Mouse (Mus musculus) retina, adult 2 months (tissue): ENCODE measurements around the gene Rpf1.
A peak's percentile ranks its signal among the peaks of the same experiment; 100 is the strongest.

Source experiments
- DNase-seq: peaks from one replicate; pipeline ENCODE4 v3.0.0-alpha.2; 2012; ENCODE audit warnings: low read depth, low spot score

Rpf1 gene

GRCm38 (mm10) chr3:146500003-146500809, 21.0 kb downstream of the Rpf1 start:
- no peak for DNase-seq

GRCm38 (mm10) chr3:146499431-146500002, 21.7 kb downstream of the Rpf1 start, which contains the start of the genes Spata1 and Gng5:
Gene Spata1 (minus strand): TSS chr3:146499753.
Gene Gng5 (plus strand): TSS chr3:146499807.
- DNase-seq: peak; percentile 68

- DNase-seq: no peak
These were observed 22.2 kb downstream of the Rpf1 start for GRCm38 (mm10) chr3:146498989-146499388.

GRCm38 (mm10) chr3:146494941-146495340, 26.3 kb downstream of the Rpf1 start:
- peak; percentile 69 for DNase-seq

GRCm38 (mm10) chr3:146486464-146486863, 34.8 kb downstream of the Rpf1 start:
- no peak for DNase-seq

- no peak for DNase-seq
These were observed 39.2 kb downstream of the Rpf1 start for GRCm38 (mm10) chr3:146482044-146482443.

- no peak for DNase-seq
These were observed 46.8 kb downstream of the Rpf1 start for GRCm38 (mm10) chr3:146474428-146474827.

- DNase-seq: no peak
These were observed 47.5 kb downstream of the Rpf1 start for GRCm38 (mm10) chr3:146473741-146474140.

GRCm38 (mm10) chr3:146472657-146473056, 48.6 kb downstream of the Rpf1 start:
- no peak for DNase-seq

- DNase-seq: no peak
These were observed 52.0 kb downstream of the Rpf1 start for GRCm38 (mm10) chr3:146469226-146469625.

- no peak for DNase-seq
These were observed 58.3 kb downstream of the Rpf1 start for GRCm38 (mm10) chr3:146462939-146463338.
